Mouse (Mus musculus): ENCODE results near the gene Ttc41.

DNA sequence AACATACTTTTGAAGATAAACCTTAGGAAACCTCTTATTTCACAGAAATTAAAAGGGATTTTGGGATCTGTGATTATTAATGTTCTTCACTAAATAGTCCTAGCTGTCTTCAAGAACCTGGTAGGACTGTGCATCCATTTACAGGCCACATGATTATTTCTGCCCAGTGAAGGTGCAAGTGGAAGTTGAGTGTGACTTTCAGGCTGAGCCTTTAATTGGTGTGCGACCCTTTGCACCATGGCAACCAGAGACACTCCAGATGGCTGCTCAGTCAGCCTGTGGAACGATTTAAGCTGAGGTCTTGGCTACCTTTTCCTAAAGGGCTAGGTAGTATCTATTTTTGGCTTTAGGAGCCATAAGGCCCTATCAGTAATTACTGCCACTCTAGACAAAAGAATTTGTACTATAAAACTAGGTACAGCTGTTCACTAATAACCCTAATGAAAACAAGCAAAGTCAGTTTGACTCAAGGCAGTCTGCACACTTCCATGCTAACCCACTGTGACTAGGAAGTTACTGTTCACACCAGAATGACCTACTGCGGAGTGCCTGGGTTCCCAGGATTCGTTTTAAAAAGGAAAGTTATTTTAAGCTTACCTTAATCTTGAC, 3.2 kb upstream of the Ttc41 start:
- no peak for TF ChIP-seq POLR2A (IDR thresholded peaks at IDR 0.05; ENCODE audit: borderline replicate concordance, insufficient read depth, low read length)
- no peak for TF ChIP-seq CTCF (IDR thresholded peaks at IDR 0.05; ENCODE audit: borderline replicate concordance, insufficient read depth, low read depth, low read length)

Data from cerebellum, adult 2 months (tissue).